Mouse (Mus musculus) cerebellum, adult 2 months (tissue): ENCODE data around the gene Creb3l2.

Source experiments
- CTCF ChIP-seq: fragments of 200-500 bp; IDR thresholded peaks from 2 replicates; pipeline ENCODE4 v1.5.1; 2011; ENCODE audit warnings: low read depth, mild to moderate bottlenecking, control low read depth, low read length, moderate library complexity, borderline replicate concordance; ENCODE audit not compliant: insufficient read depth
- POLR2A ChIP-seq: fragments of 200-500 bp; IDR thresholded peaks from 2 replicates; pipeline ENCODE4 v1.6.1; 2011; ENCODE audit warnings: low read length, control low read depth, borderline replicate concordance; ENCODE audit not compliant: insufficient read depth

- TF ChIP-seq POLR2A (no peak), CTCF (no peak)
Measured at GRCm38 (mm10) chr6:37297744-37298482, 144.0 kb downstream of the Creb3l2 start.
